Mouse (Mus musculus): ENCODE data around the gene Gp1ba.

Gene Gp1ba

DNA sequence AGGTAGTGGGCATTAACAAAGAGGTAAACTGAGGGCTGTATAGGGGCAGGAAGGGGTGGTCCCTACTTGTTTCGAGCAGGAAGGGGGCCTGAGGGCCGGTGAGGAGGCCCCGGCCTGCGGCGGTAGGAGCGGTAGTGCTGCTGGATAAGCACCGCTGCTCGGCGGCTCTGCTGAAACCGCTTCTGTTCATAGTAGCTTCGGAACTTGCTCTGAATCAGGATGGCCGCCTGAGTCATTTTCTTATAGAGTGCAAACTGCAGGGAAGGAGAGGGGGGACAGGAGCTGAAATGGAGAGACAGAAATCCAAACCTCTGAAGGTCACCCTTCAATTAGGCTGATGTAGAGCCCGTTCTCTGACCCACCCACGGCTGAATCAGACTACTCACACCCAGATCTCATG, 31.6 kb downstream of the Gp1ba start:
- peak in 1 of 2 experiments; percentile 35 for DNase-seq

DNA sequence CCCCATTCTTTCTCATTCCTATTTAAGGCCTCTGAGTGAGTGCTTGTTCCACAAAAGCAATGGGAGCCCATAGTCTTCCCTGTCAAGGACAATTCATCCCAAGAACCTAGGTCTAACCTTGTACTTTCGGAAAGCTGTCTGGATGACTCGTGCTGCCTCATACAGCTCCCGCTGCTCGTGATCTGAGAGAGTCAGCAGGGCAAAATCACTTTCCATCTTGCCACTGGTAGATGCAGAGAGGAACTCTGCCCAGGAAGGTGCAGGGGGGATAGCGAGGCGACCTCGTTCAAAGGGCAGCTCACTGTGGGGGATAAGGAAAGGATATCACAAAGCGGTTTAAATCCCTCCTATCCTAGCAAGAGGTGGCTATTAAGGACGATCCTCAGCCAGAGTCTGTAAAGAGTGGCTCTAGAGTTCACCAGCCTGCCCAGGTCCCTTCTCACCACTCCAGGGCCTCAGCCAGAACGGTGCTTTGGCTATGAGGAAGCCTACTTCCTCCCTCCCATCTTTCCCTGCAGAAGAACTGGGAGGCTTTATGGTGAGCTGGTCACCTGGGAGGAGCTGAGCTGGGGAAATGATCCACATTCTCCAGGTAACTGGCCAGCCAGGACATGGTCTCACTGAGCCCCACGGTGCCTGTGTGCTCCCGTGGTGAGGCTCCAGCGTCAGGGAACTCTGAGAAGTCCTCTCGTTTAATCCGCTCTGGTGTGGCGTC, 32.6 kb downstream of the Gp1ba start:
- DNase-seq, result no peak

DNA sequence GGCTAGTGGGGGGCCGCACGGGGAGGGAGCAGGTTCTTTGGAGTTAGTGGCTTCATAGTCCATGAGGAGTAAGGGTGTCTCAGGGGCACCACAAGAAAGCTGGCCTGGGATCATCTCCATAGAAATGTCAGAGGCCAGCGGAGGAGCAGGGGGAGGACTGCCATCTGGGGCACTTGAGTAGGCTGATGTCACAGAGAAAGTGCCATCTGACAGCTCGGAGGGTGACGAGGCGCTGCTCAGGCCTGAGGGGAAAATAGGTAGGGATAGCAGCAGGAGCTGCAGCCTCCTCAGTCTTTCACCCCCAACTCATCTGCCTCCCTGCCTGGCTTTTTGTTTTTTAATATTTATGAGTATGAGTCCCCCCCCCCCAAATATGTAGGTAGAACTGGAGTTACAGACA, 35.1 kb downstream of the Gp1ba start:
- DNase-seq, result no peak

DNA sequence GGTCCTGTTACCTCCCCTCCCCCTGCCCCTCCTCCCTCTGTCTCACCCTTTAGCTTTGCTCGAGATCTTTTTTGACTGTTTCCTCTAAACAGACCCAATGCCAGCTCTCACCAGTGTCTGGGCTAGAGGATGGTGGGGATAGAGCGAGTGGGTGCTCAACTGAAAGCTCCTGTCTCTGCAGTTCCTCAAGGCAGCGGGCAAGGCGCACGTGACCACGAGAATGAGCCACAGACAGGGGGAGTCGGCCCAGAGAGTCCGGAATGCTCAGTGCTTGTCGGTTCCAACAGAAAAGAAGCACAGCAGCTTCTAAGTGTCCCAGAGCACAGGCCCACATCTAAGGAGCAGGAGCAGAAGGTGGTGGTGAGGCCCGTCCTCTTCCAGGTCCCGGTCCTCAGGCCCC, 35.6 kb downstream of the Gp1ba start:
- no peak for DNase-seq

DNA sequence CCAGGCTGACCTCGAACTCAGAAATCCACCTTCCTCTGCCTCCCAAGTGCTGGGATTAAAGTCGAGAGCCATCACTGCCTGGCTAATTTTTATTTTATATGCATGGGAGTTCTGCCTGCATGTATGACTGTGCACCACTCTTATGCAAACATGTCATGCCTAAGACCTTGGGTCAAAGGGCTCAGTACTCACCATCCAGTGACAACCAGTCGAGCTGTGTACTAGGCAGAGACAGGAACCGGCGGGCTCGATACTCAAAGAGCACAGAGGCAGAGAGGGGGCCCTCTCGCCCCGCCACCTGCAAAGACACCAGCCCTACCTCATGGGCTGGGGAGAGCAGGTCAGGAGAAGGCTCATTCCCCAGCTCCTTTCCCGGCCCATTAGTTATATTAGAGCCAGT, 39.2 kb downstream of the Gp1ba start:
- no peak for DNase-seq

DNA sequence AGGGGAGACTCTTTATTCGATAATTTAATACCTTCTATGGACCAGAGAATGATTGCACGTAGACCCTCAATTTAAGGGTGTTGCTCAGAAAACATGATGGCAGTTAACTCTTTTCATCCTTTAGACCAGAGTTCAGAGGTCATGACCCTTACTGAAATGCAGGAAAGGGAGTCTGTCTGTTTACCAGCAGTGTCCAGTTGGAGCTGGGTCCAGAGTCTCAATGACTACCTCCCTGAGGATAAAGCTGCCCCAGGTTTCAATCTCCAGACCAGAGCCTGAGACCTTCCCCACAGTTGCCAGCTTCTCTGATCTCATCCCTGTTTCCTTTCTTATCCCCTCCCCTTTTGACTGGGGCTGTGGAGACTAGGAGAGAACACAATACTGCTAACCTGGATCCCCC, 39.7 kb downstream of the Gp1ba start:
- DNase-seq, result no peak

DNA sequence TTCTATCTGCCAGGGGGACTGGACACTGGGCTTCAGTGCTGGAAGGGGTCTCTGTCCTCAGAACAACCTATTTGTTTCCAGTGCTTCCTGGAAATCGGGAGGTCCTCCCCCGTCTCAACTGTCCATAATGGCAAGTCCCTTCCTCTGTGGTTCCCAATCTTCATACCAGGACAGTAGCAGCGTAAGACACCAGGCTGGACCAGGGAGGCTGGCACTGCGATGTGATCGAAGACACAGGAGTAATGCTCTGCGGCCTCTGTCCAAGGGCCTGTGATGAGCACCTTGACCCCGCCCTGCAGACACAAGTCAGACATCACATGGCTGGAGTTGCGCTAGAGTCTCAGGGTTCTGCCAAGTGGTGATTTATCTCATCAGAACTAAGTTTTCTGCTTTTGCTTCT, 40.4 kb downstream of the Gp1ba start:
- DNase-seq, result no peak

DNA sequence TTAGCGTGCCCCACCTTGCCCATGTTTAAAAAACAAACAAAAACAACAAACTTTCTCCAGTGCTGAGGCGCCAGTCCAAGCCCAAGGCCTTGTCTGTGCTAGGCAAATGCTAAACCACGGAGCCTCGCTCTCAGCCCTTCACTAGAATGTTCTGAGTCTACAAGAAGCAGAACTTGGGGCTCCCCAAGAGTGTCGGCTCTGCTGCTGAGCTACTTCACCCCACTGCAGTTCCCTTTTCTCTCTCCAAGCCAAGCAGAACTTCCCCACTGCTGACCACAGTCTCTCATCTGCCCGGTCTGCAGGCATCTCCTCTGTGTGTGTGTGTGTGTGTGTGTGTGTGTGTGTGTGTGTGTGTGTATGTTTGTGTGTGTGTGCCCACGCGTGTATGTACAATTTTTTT, 41.0 kb downstream of the Gp1ba start:
- DNase-seq, result no peak

DNA sequence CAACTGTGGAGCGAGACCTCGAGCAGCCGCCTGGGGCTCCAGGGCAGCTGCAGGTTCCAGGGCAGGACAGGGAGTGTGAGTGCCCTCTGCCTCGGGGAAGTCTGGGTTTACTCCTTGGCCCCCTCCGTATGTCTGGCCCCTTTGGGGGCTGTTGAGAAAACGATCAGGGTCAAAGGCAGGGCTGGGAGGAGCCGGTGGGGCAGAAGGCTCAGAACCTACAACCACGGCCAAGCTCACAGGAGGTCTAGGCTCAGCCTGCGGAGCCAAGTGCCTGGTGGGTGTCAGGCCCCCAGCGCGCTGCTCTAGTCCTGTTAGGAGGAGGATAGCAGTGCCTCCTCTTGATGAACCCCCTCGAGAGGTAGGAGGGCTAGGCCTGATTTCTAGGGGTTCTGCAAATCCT, 42.2 kb downstream of the Gp1ba start:
- no peak for DNase-seq

DNA sequence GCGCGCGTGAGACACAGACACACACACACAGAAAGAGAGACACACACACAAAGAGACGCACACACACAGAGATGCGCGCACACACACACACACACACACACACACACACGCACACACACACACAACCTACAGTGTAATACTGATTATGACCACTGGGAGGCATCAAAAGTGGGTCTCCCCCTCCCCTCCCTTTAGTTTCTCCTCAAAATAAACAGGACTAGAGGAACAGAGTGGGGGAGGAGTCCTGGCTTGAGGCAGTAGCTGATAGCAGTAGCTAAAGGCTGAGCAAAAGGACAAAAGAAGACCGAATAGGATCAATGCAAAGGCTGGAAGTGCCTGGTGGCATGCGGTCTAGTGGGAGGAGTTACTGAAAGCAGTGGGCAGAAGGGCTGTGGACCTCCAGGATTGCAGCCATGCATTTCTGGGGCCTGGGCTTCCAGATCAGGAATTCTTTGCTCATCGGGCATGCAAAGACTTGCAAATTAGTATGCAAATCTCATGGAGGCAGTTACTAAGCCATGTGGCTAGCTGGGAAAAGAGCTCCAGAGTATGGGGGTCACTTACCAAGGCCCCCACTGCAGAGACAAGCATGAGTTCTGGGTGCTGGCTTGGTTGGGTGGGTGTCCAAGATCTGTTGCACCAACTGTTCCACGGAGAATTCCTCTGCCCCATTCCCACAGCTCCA, 43.1 kb downstream of the Gp1ba start:
- peak; percentile 58 to 81 for DNase-seq

DNA sequence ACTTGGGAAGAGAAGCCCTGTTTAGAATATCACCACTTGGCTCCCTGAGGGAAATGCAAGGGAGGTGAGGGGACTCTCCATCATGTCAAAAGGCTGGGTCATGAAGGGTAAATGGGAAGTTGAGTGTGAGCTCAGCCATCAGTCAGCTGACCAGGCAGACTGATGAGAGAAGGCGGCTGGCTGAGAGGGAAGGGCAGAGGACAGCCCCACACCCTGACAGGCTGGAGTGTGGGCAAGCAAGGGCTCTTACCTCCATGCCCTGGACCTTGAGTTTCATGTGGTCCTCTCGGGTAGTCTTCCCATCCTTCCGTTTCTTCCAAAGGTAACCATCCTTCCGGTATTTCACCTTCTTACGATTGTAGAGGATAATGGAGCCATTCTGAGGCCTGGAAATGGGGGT, 44.7 kb downstream of the Gp1ba start:
- DNase-seq, result no peak

DNA sequence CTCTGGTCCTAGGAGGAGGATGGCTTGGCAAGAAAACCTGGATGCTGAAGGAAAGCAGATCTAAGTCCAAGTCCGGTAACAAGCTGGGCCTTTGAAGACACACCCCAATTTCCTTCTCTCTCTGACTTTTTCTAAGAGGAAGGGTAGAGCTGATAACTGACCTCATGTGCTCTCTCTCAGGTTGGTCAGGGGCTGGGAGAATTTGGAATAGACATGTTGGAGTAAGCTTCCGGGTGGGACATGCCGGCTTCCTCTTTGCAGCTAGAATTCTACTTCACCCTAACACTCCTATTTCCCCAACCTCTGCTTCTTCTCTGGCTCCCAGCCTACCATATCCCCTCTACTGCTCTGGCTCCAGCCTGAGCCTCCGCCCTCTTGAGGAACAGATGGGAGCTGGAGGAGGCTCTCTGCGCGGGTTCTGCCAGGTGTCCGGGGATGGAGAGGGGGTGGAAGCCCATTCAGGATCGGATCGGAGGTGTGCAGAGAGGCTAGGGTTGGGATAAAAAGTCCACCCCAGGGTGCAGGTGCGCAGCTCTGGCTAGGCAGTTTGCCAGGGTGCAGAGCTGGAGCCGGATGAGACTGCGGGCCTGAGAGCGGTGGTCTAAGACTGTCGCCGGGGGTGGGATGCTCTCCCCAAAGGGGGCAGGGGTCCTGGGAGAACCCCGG, 48.1 kb downstream of the Gp1ba start:
- DNase-seq, result peak; percentile 71 to 75

DNA sequence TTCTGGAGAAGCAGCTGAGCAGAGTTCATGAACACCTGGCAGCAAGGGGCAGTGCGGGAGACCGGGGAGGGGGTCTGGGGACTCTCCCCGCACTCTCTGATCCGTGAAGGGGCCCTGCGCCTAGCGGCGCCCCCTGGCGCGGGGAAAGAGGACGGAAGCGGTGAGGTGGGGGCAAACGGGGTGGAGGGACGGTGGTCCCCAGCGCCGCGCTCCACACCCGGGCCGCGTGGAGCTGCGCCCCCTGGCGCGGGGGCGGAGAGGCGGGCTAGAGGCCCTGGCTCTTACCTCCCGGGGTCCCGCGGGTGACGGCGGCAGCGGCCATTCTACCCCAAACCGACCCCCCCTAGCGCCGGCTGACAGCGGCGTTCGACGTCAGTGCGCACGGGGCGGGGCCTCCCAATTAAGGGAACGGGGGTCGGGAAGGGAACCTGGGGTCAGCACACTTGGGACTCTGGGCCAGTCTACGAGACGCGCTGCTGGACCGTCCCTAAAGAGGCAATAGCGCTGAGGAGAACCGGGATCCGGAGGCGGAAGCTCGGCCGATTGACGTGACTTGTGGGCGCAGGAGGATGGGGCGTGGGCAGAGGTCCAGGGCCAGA, 48.8 kb downstream of the Gp1ba start, which contains the start of gene Camta2:
Camta2 (minus strand) TSS at position 505 of the 599 bp plus-strand sequence.
- peak; percentile 95 for DNase-seq

DNA sequence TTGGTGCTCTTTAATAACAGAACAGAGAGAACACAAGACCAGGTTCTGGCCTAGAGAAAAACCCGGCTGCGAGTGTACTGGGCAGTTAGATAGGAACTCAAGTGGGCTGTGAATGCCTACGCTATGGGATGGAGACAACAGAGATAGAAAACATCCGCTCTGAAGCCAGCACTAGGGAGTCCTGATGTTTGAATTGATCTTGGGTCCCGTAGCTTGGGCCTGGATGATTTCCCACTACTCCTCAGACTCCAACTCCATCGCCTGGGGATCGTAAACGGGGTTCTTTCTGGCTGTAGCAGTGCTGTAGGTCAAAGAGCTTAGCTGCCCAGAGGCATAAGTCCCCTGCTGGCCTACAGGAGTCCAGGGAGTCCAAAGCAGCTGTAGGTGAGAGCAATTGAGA, 49.5 kb downstream of the Gp1ba start:
- no peak for DNase-seq

DNA sequence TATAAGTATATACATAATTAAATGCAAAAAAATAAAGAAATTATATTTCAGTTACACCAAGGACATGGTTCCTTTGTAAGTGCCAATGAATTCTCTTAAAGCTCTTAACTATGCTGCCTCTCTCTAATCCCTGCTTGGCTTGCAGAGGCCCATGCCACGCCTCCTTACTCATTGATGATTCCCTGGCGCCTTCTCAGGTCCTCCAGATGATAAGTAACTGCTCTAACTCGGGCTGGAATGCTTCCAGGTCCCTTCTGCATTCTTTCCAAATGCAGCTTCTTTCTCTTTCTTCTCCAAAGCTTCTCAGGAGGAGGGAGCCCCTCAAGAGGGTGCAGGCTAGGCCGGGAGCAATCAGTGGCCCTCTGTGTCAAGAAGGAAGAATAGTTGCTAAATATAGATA, 50.7 kb downstream of the Gp1ba start:
- DNase-seq, result no peak

Measured in cerebellum, postnatal 14 days (tissue).